Mouse (Mus musculus) heart, embryonic 12.5 days (tissue): ENCODE measurements around the gene Ascc3. TPM values are rescaled to one million over a fixed set of nuclear protein-coding genes. Genes with fewer than 3 reads are reported as not detected.

Experiments
- ATAC-seq: fragments of 200-750 bp; cut with Nextera tagmentation; 2 replicates; pipeline ENCODE4 v1.8.0; 2017; ENCODE audit warnings: moderate TSS enrichment, moderate library complexity; ENCODE audit not compliant: insufficient number of reproducible peaks, low FRiP score
- H3K27ac ChIP-seq: fragments of 300-500 bp; sonication (generic); 2 replicates; pipeline ENCODE4 v1.5.1; 2016; ENCODE audit warnings: mild to moderate bottlenecking, moderate library complexity; ENCODE audit not compliant: poor library complexity, severe bottlenecking
- H3K27me3 ChIP-seq: fragments of 300-500 bp; sonication (generic); replicated peaks from 2 replicates; pipeline ENCODE4 v1.6.1; 2016; ENCODE audit warnings: mild to moderate bottlenecking, moderate library complexity
- H3K36me3 ChIP-seq: fragments of 300-500 bp; sonication (generic); 2 replicates; pipeline ENCODE4 v1.6.1; 2016; ENCODE audit warnings: mild to moderate bottlenecking, moderate library complexity
- H3K4me1 ChIP-seq: fragments of 300-500 bp; sonication (generic); replicated peaks from 2 replicates; pipeline ENCODE4 v1.6.1; 2016; ENCODE audit warnings: mild to moderate bottlenecking
- H3K4me2 ChIP-seq: fragments of 300-500 bp; sonication (generic); 2 replicates; pipeline ENCODE4 v1.6.1; 2016; ENCODE audit warnings: mild to moderate bottlenecking, moderate library complexity
- H3K4me3 ChIP-seq: fragments of 300-500 bp; sonication (generic); 2 replicates; pipeline ENCODE4 v1.5.1; 2016; ENCODE audit warnings: mild to moderate bottlenecking
- H3K9ac ChIP-seq: fragments of 300-500 bp; sonication (generic); 2 replicates; pipeline ENCODE4 v1.6.1; 2016; ENCODE audit warnings: mild to moderate bottlenecking, moderate library complexity
- H3K9me3 ChIP-seq: fragments of 300-500 bp; sonication (generic); replicated peaks from 2 replicates; pipeline ENCODE4 v1.6.1; 2016; ENCODE audit warnings: mild to moderate bottlenecking, moderate library complexity
- WGBS: fragments of 180-500 bp; shearing (Covaris S2); methylation state at CpG from one replicate; pipeline ENCODE4 v1.1.7; 2016; 5-methylcytosine and 5-hydroxymethylcytosine counted together
- polyA plus RNA-seq: library from polyadenylated mRNA; unstranded; fragments of >200 nt; fragmentation: Nextera tagmentation; extraction: Ambion mirVana; gene quantifications from 2 replicates; pipeline ENCODE4 v1.2.1, GENCODE M21; 2016

The Ascc3 gene
- polyA plus RNA-seq, 1 experiment from 2014 or later, result 23.1 TPM

GRCm38 (mm10) chr10:50894170-50894991 lies 301.9 kb downstream of the Ascc3 start, which contains the start of gene Sim1:
Sim1 (plus strand) TSS chr10:50894754.
- Histone ChIP-seq H3K9me3 (no peaks in the 10 kb centered on the region), H3K27me3 (peaks cover 70% of the 10 kb centered on the region), H3K36me3 (no peaks in the 10 kb centered on the region), H3K4me1 (peaks cover 21% of the 10 kb centered on the region), H3K4me3 (peak within 1 kb of the TSS; percentile 50), H3K9ac (0 out of 2 replicates have a peak within 1 kb of the TSS, but pooled peaks have one; percentile 13), H3K4me2 (peak within 1 kb of the TSS; percentile 85), H3K27ac (no peak within 1 kb of the TSS)
- under 1% methylated on average over 58 of the region's 62 CpGs for WGBS
- peak; percentile 90 for ATAC-seq

- peak overlapping the region; percentile 85 for H3K4me2 ChIP-seq
- no peak overlapping the region for H3K9ac ChIP-seq
- peaks cover 21% of the 10 kb centered on the region for H3K4me1 ChIP-seq
- under 1% methylated on average over 44 of the region's 44 CpGs for WGBS
- H3K36me3 ChIP-seq, result no peaks in the 10 kb centered on the region
- peak; percentile 53 for ATAC-seq
- H3K9me3 ChIP-seq, result no peaks in the 10 kb centered on the region
- H3K27me3 ChIP-seq, result peaks cover 65% of the 10 kb centered on the region
- H3K4me3 ChIP-seq, result peak overlapping the region; percentile 50
- H3K27ac ChIP-seq, result no peak overlapping the region
Observed at GRCm38 (mm10) chr10:50895091-50895790, 302.8 kb downstream of the Ascc3 start.

DNA sequence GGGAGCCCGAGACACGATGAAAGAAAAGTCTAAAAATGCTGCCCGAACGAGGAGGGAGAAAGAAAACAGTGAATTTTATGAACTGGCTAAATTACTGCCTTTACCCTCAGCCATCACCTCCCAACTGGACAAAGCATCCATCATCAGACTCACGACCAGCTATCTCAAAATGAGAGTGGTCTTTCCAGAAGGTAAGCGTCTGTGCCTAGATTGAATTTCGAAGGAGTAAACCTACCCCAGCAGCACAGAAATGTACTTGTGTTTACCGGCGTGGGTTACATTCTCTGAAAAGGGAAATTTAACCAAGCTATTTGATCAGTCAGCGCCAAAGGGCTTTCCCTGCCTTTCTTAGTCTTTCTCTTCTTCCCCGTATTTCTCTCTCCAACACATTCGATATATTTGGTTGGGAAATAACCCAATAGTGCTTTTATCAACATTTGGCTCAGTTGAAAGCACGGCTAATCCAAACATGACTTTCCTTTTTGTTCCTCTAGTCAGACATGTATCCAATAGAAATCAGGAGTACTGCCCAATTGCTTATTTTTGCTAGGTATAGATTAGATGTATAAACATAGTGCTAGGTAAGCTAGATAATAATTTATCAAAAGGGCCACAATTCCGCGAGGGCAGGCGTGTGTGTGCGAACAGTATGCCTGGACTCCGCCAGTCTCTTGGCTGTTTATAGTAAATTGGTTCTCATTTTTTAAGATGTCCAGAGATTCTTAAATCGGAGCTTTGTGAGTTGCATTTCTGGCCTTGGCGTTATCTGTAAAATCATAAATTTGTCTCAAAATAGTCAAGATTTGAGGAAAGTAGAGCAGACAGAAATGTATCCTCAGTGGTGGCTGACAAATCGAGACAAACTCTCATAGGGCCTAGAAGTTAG lies 303.7 kb downstream of the Ascc3 start:
- Histone ChIP-seq H3K9ac (no peak overlapping the region), H3K27ac (no peak overlapping the region), H3K9me3 (no peaks in the 10 kb centered on the region), H3K27me3 (peaks cover 66% of the 10 kb centered on the region), H3K4me2 (no peak overlapping the region), H3K36me3 (no peaks in the 10 kb centered on the region), H3K4me1 (peaks cover 27% of the 10 kb centered on the region), H3K4me3 (no peak overlapping the region)
- no peak for ATAC-seq
- 6% methylated on average over 21 of the region's 21 CpGs for WGBS

DNA sequence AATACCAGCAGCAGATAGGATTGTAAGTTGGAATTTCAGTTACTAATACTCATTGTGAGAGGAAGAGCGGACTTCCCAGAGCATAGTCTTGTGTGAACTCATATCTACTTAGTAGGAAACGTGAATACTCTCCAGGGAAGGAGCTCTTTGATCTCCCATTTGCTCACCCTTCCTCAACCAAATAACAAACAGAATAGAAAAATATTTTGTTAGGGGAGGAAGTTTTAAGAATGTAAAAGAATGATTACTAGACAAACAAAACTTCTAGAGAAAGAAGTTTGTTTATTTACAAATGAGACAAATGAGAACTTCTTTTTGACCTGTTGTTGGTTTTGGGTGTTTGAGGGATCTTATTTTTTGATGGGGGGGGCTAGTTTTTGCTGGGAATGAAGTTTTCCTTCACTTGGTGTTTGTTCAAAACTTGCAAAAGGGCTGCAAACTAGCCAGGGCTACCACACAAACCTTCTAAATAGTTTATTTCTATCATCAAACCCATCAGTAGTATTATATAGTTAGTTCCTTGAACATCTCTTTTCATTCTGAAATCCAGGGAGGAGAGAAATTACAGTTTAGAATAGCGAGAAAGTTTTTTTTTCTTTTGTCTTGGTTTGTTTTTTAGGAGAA lies 304.4 kb downstream of the Ascc3 start:
- WGBS, result 5% methylated on average over 3 of the region's 3 CpGs

GRCm38 (mm10) chr10:50897530-50898471 lies 305.3 kb downstream of the Ascc3 start:
- Histone ChIP-seq H3K4me3 (no peak overlapping the region), H3K27ac (no peak overlapping the region), H3K9me3 (no peaks in the 10 kb centered on the region), H3K36me3 (no peaks in the 10 kb centered on the region), H3K4me1 (peaks cover 17% of the 10 kb centered on the region), H3K9ac (no peak overlapping the region), H3K4me2 (no peak overlapping the region), H3K27me3 (peaks cover 69% of the 10 kb centered on the region)
- ATAC-seq, result no peak
- 2% methylated on average over 32 of the region's 32 CpGs for WGBS

More for the DNA sequence above, 304.4 kb downstream of the Ascc3 start:
- Histone ChIP-seq H3K9ac (no peak overlapping the region), H3K4me2 (no peak overlapping the region), H3K27me3 (peaks cover 70% of the 10 kb centered on the region), H3K9me3 (no peaks in the 10 kb centered on the region), H3K27ac (no peak overlapping the region), H3K36me3 (no peaks in the 10 kb centered on the region), H3K4me1 (peaks cover 26% of the 10 kb centered on the region), H3K4me3 (no peak overlapping the region)
- ATAC-seq, result no peak

- Histone ChIP-seq H3K4me1 (peaks cover 16% of the 10 kb centered on the region), H3K9me3 (no peaks in the 10 kb centered on the region), H3K4me3 (no peak overlapping the region), H3K36me3 (no peaks in the 10 kb centered on the region), H3K9ac (no peak overlapping the region), H3K27ac (no peak overlapping the region), H3K4me2 (no peak overlapping the region), H3K27me3 (peaks cover 68% of the 10 kb centered on the region)
- 20% methylated on average over 2 of the region's 2 CpGs for WGBS
- ATAC-seq, result no peak
Observed at GRCm38 (mm10) chr10:50898621-50899020, 306.2 kb downstream of the Ascc3 start.

- no peaks in the 10 kb centered on the region for H3K9me3 ChIP-seq
- 2% methylated on average over 21 of the region's 21 CpGs for WGBS
- H3K27me3 ChIP-seq, result peaks cover 67% of the 10 kb centered on the region
- no peak overlapping the region for H3K4me2 ChIP-seq
- no peak overlapping the region for H3K4me3 ChIP-seq
- no peak overlapping the region for H3K27ac ChIP-seq
- no peak for ATAC-seq
- no peaks in the 10 kb centered on the region for H3K36me3 ChIP-seq
- peaks cover 7% of the 10 kb centered on the region for H3K4me1 ChIP-seq
- H3K9ac ChIP-seq, result no peak overlapping the region
Observed at GRCm38 (mm10) chr10:50899846-50900745, 307.6 kb downstream of the Ascc3 start.
